Mouse (Mus musculus): Measurements from ENCODE around the gene Zbtb20.

The Zbtb20 gene

GRCm38 (mm10) chr16:43510516-43510915 is 634.8 kb downstream of the Zbtb20 start:
- DNase-seq (ENCODE audit: low spot score in 2 of 2) = no peak

GRCm38 (mm10) chr16:43511531-43511930 is 635.9 kb downstream of the Zbtb20 start:
- no peak for DNase-seq (ENCODE audit: low spot score in 2 of 2)

- no peak for DNase-seq (ENCODE audit: low spot score in 2 of 2)
These were observed 638.3 kb downstream of the Zbtb20 start for GRCm38 (mm10) chr16:43513933-43514332.

GRCm38 (mm10) chr16:43515538-43515937 is 639.9 kb downstream of the Zbtb20 start:
- DNase-seq (ENCODE audit: low spot score in 2 of 2) = no peak

- no peak for DNase-seq (ENCODE audit: low spot score in 2 of 2)
These were observed 644.6 kb downstream of the Zbtb20 start for GRCm38 (mm10) chr16:43520274-43520673.

GRCm38 (mm10) chr16:43522482-43522881 is 646.8 kb downstream of the Zbtb20 start:
- no peak for DNase-seq (ENCODE audit: low spot score in 2 of 2)

- no peak for DNase-seq (ENCODE audit: low spot score in 2 of 2)
These were observed 648.5 kb downstream of the Zbtb20 start for GRCm38 (mm10) chr16:43524179-43524578.

- no peak for DNase-seq (ENCODE audit: low spot score in 2 of 2)
These were observed 649.9 kb downstream of the Zbtb20 start for GRCm38 (mm10) chr16:43525624-43526023.

- no peak for DNase-seq (ENCODE audit: low spot score in 2 of 2)
These were observed 652.6 kb downstream of the Zbtb20 start for GRCm38 (mm10) chr16:43528300-43528699.

GRCm38 (mm10) chr16:43531328-43531727 is 655.6 kb downstream of the Zbtb20 start:
- no peak for DNase-seq (ENCODE audit: low spot score in 2 of 2)

GRCm38 (mm10) chr16:43534103-43534502 is 658.4 kb downstream of the Zbtb20 start:
- no peak for DNase-seq (ENCODE audit: low spot score in 2 of 2)

GRCm38 (mm10) chr16:43535912-43536311 is 660.2 kb downstream of the Zbtb20 start:
- no peak for DNase-seq (ENCODE audit: low spot score in 2 of 2)

GRCm38 (mm10) chr16:43537163-43537562 is 661.5 kb downstream of the Zbtb20 start:
- no peak for DNase-seq (ENCODE audit: low spot score in 2 of 2)

GRCm38 (mm10) chr16:43539659-43540096 is 664.0 kb downstream of the Zbtb20 start:
- no peak for DNase-seq (ENCODE audit: low spot score in 2 of 2)

GRCm38 (mm10) chr16:43540108-43540507 is 664.4 kb downstream of the Zbtb20 start:
- no peak for DNase-seq (ENCODE audit: low spot score in 2 of 2)

- DNase-seq (ENCODE audit: low spot score in 2 of 2) = no peak
These were observed 665.0 kb downstream of the Zbtb20 start for GRCm38 (mm10) chr16:43540546-43541167.

- DNase-seq (ENCODE audit: low spot score in 2 of 2) = no peak
These were observed 669.6 kb downstream of the Zbtb20 start for GRCm38 (mm10) chr16:43545261-43545660.

- no peak for DNase-seq (ENCODE audit: low spot score in 2 of 2)
These were observed 671.9 kb downstream of the Zbtb20 start for GRCm38 (mm10) chr16:43547323-43548180.

- no peak for DNase-seq (ENCODE audit: low spot score in 2 of 2)
These were observed 673.1 kb downstream of the Zbtb20 start for GRCm38 (mm10) chr16:43548774-43549173.

- no peak for DNase-seq (ENCODE audit: low spot score in 2 of 2)
These were observed 673.9 kb downstream of the Zbtb20 start for GRCm38 (mm10) chr16:43549425-43550089.

GRCm38 (mm10) chr16:43552443-43552842 is 676.8 kb downstream of the Zbtb20 start:
- DNase-seq (ENCODE audit: low spot score in 2 of 2) = no peak

- no peak for DNase-seq (ENCODE audit: low spot score in 2 of 2)
These were observed 681.7 kb downstream of the Zbtb20 start for GRCm38 (mm10) chr16:43557385-43557784.

- DNase-seq (ENCODE audit: low spot score in 2 of 2) = no peak
These were observed 685.6 kb downstream of the Zbtb20 start for GRCm38 (mm10) chr16:43561330-43561729.

Data from spleen, postnatal 10 days (tissue).